Mouse (Mus musculus): ENCODE results near the gene Furin. TPM values are rescaled to one million over a fixed set of nuclear protein-coding genes. Genes with fewer than 3 reads are reported as not detected.

Gene Furin
- polyA plus RNA-seq, 1 experiment = 117 TPM

DNA sequence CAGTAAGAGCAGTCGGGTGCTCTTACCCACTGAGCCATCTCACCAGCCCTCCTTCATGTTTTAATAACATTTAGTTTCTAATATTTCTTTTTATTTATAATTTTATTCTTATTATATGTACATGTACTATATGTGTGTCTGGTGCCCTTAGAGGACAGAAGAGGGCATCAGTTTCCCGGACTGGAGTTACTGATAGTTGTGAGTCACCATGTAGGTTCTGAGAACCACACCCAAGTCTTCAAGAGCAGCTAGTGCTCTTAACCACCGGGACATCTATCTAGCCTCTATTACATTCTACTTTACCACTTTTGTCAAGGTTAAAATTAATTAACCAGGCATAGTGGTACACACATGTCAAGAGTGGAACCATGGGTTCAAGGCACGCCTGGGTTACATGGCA is 10.6 kb downstream of the Furin start:
- Histone ChIP-seq H3K36me3 (ENCODE audit: control insufficient read depth, insufficient read depth, low read length) (peaks cover 66% of the 10 kb centered on the region), H3K27ac (ENCODE audit: insufficient read depth, low read depth, low read length) (no peak overlapping the region), H3K4me3 (ENCODE audit: low read depth, low read length) (no peak overlapping the region), H3K27me3 (ENCODE audit: control insufficient read depth, insufficient read depth, low read length) (no peaks in the 10 kb centered on the region), H3K4me1 (ENCODE audit: control insufficient read depth, insufficient read depth, insufficient read length, low read length) (no peaks in the 10 kb centered on the region)
- 63% methylated on average over 4 of the region's 4 CpGs for WGBS
- TF ChIP-seq CTCF (IDR thresholded peaks at IDR 0.05; ENCODE audit: extremely low read depth, insufficient read length, insufficient replicate concordance, low read depth, low read length) (no peak), POLR2A (IDR thresholded peaks at IDR 0.05; ENCODE audit: low read depth, low read length) (no peak)

GRCm38 (mm10) chr7:80392119-80392518 is 13.1 kb downstream of the Furin start:
- TF ChIP-seq POLR2A (IDR thresholded peaks at IDR 0.05; ENCODE audit: low read depth, low read length) (no peak), CTCF (IDR thresholded peaks at IDR 0.05; ENCODE audit: extremely low read depth, insufficient read length, insufficient replicate concordance, low read depth, low read length) (no peak)
- Histone ChIP-seq H3K27me3 (ENCODE audit: control insufficient read depth, insufficient read depth, low read length) (no peaks in the 10 kb centered on the region), H3K36me3 (ENCODE audit: control insufficient read depth, insufficient read depth, low read length) (peaks cover 60% of the 10 kb centered on the region), H3K4me1 (ENCODE audit: control insufficient read depth, insufficient read depth, insufficient read length, low read length) (peaks cover 7% of the 10 kb centered on the region; the same call in 1 of the 2 replicates), H3K27ac (ENCODE audit: insufficient read depth, low read depth, low read length) (no peak overlapping the region), H3K4me3 (ENCODE audit: low read depth, low read length) (no peak overlapping the region)
- WGBS = 89% methylated on average over 15 of the region's 15 CpGs

- peaks cover 10% of the 10 kb centered on the region; the same call in 1 of the 2 replicates for H3K4me1 ChIP-seq (ENCODE audit: control insufficient read depth, insufficient read depth, insufficient read length, low read length)
- H3K27ac ChIP-seq (ENCODE audit: insufficient read depth, low read depth, low read length) = peak within 1 kb of the TSS; percentile 65
- TF ChIP-seq CTCF (IDR thresholded peaks at IDR 0.05; ENCODE audit: extremely low read depth, insufficient read length, insufficient replicate concordance, low read depth, low read length) (no peak), POLR2A (IDR thresholded peaks at IDR 0.05; ENCODE audit: low read depth, low read length) (no peak)
- WGBS = 24% methylated on average over 33 of the region's 33 CpGs
- peak within 1 kb of the TSS; percentile 66 for H3K4me3 ChIP-seq (ENCODE audit: low read depth, low read length)
- H3K36me3 ChIP-seq (ENCODE audit: control insufficient read depth, insufficient read depth, low read length) = peaks cover 30% of the 10 kb centered on the region
- no peaks in the 10 kb centered on the region for H3K27me3 ChIP-seq (ENCODE audit: control insufficient read depth, insufficient read depth, low read length)
These were observed 17.3 kb downstream of the Furin start, which contains the start of gene Fes for GRCm38 (mm10) chr7:80387633-80388543. Gene Fes, minus strand, starts transcription at chr7:80387946.

GRCm38 (mm10) chr7:80387033-80387632 is 18.1 kb downstream of the Furin start:
- 45% methylated on average over 17 of the region's 17 CpGs for WGBS
- Histone ChIP-seq H3K4me3 (ENCODE audit: low read depth, low read length) (peak overlapping the region; percentile 66), H3K4me1 (ENCODE audit: control insufficient read depth, insufficient read depth, insufficient read length, low read length) (peaks cover 10% of the 10 kb centered on the region; the same call in 1 of the 2 replicates), H3K36me3 (ENCODE audit: control insufficient read depth, insufficient read depth, low read length) (peaks cover 23% of the 10 kb centered on the region), H3K27ac (ENCODE audit: insufficient read depth, low read depth, low read length) (peak overlapping the region; percentile 65), H3K27me3 (ENCODE audit: control insufficient read depth, insufficient read depth, low read length) (no peaks in the 10 kb centered on the region)
- no peak for TF ChIP-seq POLR2A (IDR thresholded peaks at IDR 0.05; ENCODE audit: low read depth, low read length)
- TF ChIP-seq CTCF (IDR thresholded peaks at IDR 0.05; ENCODE audit: extremely low read depth, insufficient read length, insufficient replicate concordance, low read depth, low read length) = no peak

- TF ChIP-seq CTCF (IDR thresholded peaks at IDR 0.05; ENCODE audit: extremely low read depth, insufficient read length, insufficient replicate concordance, low read depth, low read length) (peak; percentile 96), POLR2A (IDR thresholded peaks at IDR 0.05; ENCODE audit: low read depth, low read length) (no peak)
- peak overlapping the region; percentile 65 for H3K27ac ChIP-seq (ENCODE audit: insufficient read depth, low read depth, low read length)
- 31% methylated on average over 18 of the region's 18 CpGs for WGBS
- H3K27me3 ChIP-seq (ENCODE audit: control insufficient read depth, insufficient read depth, low read length) = no peaks in the 10 kb centered on the region
- H3K36me3 ChIP-seq (ENCODE audit: control insufficient read depth, insufficient read depth, low read length) = peaks cover 15% of the 10 kb centered on the region
- H3K4me3 ChIP-seq (ENCODE audit: low read depth, low read length) = peak overlapping the region; percentile 66
- H3K4me1 ChIP-seq (ENCODE audit: control insufficient read depth, insufficient read depth, insufficient read length, low read length) = peaks cover 10% of the 10 kb centered on the region; the same call in 1 of the 2 replicates
These were observed 18.9 kb downstream of the Furin start for GRCm38 (mm10) chr7:80386235-80386930.

- WGBS = 78% methylated on average over 11 of the region's 11 CpGs
- H3K27me3 ChIP-seq (ENCODE audit: control insufficient read depth, insufficient read depth, low read length) = no peaks in the 10 kb centered on the region
- TF ChIP-seq POLR2A (IDR thresholded peaks at IDR 0.05; ENCODE audit: low read depth, low read length) (no peak), CTCF (IDR thresholded peaks at IDR 0.05; ENCODE audit: extremely low read depth, insufficient read length, insufficient replicate concordance, low read depth, low read length) (no peak)
These were observed 22.3 kb downstream of the Furin start for GRCm38 (mm10) chr7:80382919-80383318.

More at GRCm38 (mm10) chr7:80382919-80383318, 22.3 kb downstream of the Furin start:
- H3K36me3 ChIP-seq (ENCODE audit: control insufficient read depth, insufficient read depth, low read length) = 0 out of 2 replicates have a peak, but pooled peaks cover 1% of the 10 kb centered on the region
- no peak overlapping the region for H3K27ac ChIP-seq (ENCODE audit: insufficient read depth, low read depth, low read length)
- H3K4me3 ChIP-seq (ENCODE audit: low read depth, low read length) = no peak overlapping the region
- H3K4me1 ChIP-seq (ENCODE audit: control insufficient read depth, insufficient read depth, insufficient read length, low read length) = peaks cover 9% of the 10 kb centered on the region; the same call in 1 of the 2 replicates

All from small intestine, adult 2 months (tissue).